Mouse (Mus musculus) ovary, postnatal 36 days (tissue): Measurements from ENCODE around the gene Elfn1.

ENCODE experiments used
- DNase-seq: peaks from one replicate; pipeline ENCODE4 v3.0.0; 2022; ENCODE audit warnings: low spot score, mixed read lengths

The Elfn1 gene

DNA sequence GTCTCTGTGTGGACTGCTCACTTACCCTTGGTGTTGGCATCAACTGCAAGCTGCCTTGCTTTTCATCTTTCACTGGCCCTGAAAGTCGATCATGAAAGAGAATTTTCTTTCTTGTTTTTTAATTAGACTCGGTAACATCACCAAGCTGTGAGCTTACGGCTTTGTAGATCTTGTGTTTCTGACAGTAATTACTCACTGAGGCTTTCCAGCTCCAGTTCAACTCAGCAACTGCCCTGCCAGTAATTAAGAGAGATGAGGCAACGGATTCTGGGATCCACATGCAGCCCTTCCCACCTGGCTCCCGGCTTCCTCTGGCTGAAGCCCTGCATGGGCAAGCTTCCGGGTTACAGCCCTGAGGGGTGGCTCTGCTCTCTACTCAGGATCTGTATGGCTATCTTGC is 115.1 kb downstream of the Elfn1 start:
- DNase-seq = no peak

DNA sequence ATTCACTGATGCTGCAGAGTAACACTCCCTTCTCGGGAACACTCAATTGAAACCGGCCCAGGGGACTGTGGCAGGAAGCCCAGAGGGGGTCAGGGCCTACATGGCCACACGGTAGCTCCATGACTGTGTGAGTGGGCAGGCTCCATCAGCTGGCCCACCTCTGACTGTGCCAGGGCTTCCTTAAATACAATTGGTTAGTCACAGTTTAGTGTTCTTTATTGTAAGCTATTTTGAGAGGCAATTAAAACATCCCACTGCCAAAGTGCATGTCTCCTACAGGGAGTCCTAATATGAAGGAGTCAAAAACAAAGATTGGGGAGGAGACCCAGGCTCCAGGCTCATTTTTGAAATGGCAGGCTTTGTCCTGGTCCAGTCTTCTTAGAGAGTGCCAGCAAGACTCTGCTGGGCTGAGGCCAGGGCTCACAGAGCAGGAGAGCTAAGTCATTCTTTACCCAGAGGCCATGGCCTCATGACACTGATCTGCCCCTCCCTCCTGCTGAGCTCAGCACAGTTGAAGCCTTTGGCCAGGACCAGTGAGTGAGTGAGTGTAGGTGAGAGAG is 116.3 kb downstream of the Elfn1 start:
- peak; percentile 43 for DNase-seq
